ENCODE assay signal across 9 mouse cellular contexts in genomic region chr12:93549900-93550299, GRCm38 (mm10).
DNase-seq lines count a peak whose midpoint lies in the region; ATAC-seq lines count a peak whose summit lies in the region.
"Had no signal": no experiment of that assay in that cellular context is flagged by ENCODE, and none has a peak within 500 bp of the region (broad histone marks: within the 10 kb centered on the region; RNA-seq: fewer than 3 reads in every experiment).

No protein-coding gene starts in this region.

- no peaks in the 10 kb centered on the region for H3K27me3 ChIP-seq in hindbrain, embryonic 11.5 days (ENCODE audit: control insufficient read depth, insufficient read depth, low read length)
- no peaks in the 10 kb centered on the region for H3K27me3 ChIP-seq in hindbrain, embryonic 10.5 days (ENCODE audit: insufficient read depth, poor library complexity, severe bottlenecking)
- H3K27me3 ChIP-seq: limb, embryonic 15.5 days had no signal

- no peak overlapping the region for H3K27ac ChIP-seq in hindbrain, embryonic 11.5 days (ENCODE audit: low read depth, low read length)
- H3K27ac ChIP-seq in hindbrain, embryonic 10.5 days = no peak overlapping the region
- H3K27ac ChIP-seq: limb, embryonic 15.5 days had no signal

- no peak overlapping the region for H3K4me3 ChIP-seq in hindbrain, embryonic 11.5 days (ENCODE audit: low read depth, low read length)
- H3K4me3 ChIP-seq in hindbrain, embryonic 10.5 days = no peak overlapping the region
- H3K4me3 ChIP-seq: limb, embryonic 15.5 days had no signal

- no peak overlapping the region for H3K4me2 ChIP-seq in hindbrain, embryonic 11.5 days (replicated peaks; ENCODE audit: low read depth, low read length)
- H3K4me2 ChIP-seq: limb, embryonic 15.5 days had no signal

- H3K4me1 ChIP-seq in hindbrain, embryonic 11.5 days (replicated peaks; ENCODE audit: control insufficient read depth, insufficient read depth, low read length) = no peaks in the 10 kb centered on the region
- no peaks in the 10 kb centered on the region for H3K4me1 ChIP-seq in hindbrain, embryonic 10.5 days (replicated peaks)
- H3K4me1 ChIP-seq: limb, embryonic 15.5 days had no signal

- ATAC-seq in hindbrain, embryonic 11.5 days (ENCODE audit: low FRiP score) = no peak

- no peak overlapping the region for H3K9ac ChIP-seq in hindbrain, embryonic 11.5 days (ENCODE audit: low read depth, low read length)
- H3K9ac ChIP-seq: limb, embryonic 15.5 days had no signal

- peak; percentile 37 for DNase-seq in hindbrain, embryonic 11.5 days (ENCODE audit: low spot score)
- no peak for DNase-seq in hindbrain, embryonic 10.5 days (ENCODE audit: low spot score)
- DNase-seq in lung, postnatal 36 days = peak; percentile 2
- no peak for DNase-seq in lung, postnatal 14 days
- DNase-seq in brain, embryonic 18.5 days (ENCODE audit: low read depth, low spot score) = peak; percentile 18
- DNase-seq in retina, postnatal 7 days (ENCODE audit: low read depth, low spot score) = peak; percentile 17
- no peak for DNase-seq in right cerebral cortex, postnatal 10 days (ENCODE audit: low spot score in 2 of 2)
- DNase-seq in spleen, adult 12 weeks (ENCODE audit: low spot score) = no peak

- no peaks in the 10 kb centered on the region for H3K36me3 ChIP-seq in hindbrain, embryonic 11.5 days (ENCODE audit: control insufficient read depth, insufficient read depth, low read length)
- no peaks in the 10 kb centered on the region for H3K36me3 ChIP-seq in hindbrain, embryonic 10.5 days
- H3K36me3 ChIP-seq: limb, embryonic 15.5 days had no signal

- WGBS in hindbrain, embryonic 11.5 days = 40% methylated on average over 4 of the region's 4 CpGs
- 45% methylated on average over 4 of the region's 4 CpGs for whole genome bisulfite sequencing in hindbrain, embryonic 10.5 days

- H3K9me3 ChIP-seq in hindbrain, embryonic 11.5 days (ENCODE audit: control insufficient read depth, low read length) = no peaks in the 10 kb centered on the region
- no peaks in the 10 kb centered on the region for H3K9me3 ChIP-seq in hindbrain, embryonic 10.5 days
- H3K9me3 ChIP-seq: limb, embryonic 15.5 days had no signal

Comparison
In these comparisons a context has a peak if more than half of its experiments do, and no peak if none do; other contexts are left out.
1. DNase-seq: peak in hindbrain, embryonic 11.5 days (single experiment), lung, postnatal 36 days (single experiment), brain, embryonic 18.5 days (single experiment) and retina, postnatal 7 days (single experiment); none in hindbrain, embryonic 10.5 days (single experiment), lung, postnatal 14 days (single experiment), right cerebral cortex, postnatal 10 days (0 of 2) and spleen, adult 12 weeks (single experiment).